Mouse (Mus musculus): Measurements from ENCODE around the gene Insrr. TPM values are rescaled to one million over a fixed set of nuclear protein-coding genes. Genes with fewer than 3 reads are reported as not detected.
A peak's percentile ranks its signal among the peaks of the same experiment; 100 is the strongest.

Insrr gene
- total RNA-seq, 2 experiments from 2014 or later: 0.54 to 0.72 TPM

DNA sequence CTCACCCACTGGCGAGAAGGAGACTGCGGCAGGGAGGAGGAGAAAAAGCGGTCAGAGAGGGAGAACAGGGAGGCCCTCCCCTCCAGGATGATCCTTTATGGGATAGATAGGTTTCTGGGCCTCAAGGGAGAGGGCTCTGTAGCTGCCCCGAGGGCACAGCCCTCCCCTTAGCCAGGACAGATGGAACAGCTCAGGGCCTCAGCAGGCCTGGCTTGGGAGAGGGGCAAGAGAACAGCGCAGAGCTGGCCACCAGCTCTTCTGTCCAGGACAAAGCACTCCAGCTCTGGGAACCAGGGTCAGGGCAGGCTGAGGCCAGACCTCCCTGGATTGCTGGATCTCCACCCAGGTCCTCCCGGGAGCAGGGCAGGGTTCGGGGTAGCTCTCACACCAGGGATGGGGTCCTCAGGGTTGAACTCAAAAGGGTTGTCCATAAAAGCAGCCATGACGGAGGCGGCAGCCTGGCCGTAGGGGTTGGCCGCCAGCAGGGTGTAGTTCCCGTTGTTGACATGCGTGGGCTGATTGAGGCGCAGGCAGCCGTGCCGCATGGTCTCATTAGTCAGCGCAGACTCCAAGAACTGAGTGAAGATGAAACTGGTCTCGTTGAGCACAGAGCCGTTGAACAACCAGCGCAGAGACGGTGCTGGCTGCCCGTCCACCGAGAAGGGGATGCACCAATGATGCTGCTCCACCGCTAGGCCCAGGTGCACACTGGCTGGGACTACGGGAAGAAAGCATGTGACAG lies 13.3 kb upstream of the Insrr start:
- no peak overlapping the region for H3K27ac ChIP-seq
- no peak overlapping the region for H3K4me3 ChIP-seq
- DNase-seq (ENCODE audit: extremely low spot score in 1 of 2, low spot score in 2 of 2): no peak

DNA sequence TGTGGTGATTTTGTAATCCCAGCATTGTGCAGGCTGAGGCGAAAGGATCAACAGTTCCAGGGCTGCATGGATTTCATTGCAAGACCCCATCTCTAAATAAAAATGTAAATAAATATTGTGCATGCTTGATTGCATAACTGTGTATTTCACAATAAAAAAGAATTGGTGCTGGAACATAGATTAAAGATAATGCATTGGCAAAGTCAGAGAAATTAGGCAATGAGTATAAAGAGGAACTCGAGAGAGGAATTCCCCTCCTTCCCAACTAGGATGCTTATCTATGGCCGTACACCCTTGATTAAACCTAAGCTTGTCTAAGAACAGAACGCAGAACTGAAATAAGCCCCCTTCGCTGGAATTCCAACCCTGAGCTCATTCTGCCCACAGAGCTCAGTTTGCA lies 11.6 kb upstream of the Insrr start:
- intact Hi-C loops (cut with DNase I): no loop called here
- H3K4me3 ChIP-seq: no peak overlapping the region
- H3K27ac ChIP-seq: no peak overlapping the region
- TF ChIP-seq CTCF (IDR thresholded peaks at IDR 0.05): no peak
- no peak for DNase-seq (ENCODE audit: extremely low spot score in 1 of 2, low spot score in 2 of 2)

More for the DNA sequence above, 13.3 kb upstream of the Insrr start:
- TF ChIP-seq CTCF (IDR thresholded peaks at IDR 0.05): no peak
- intact Hi-C loops (cut with DNase I): no loop called here

DNA sequence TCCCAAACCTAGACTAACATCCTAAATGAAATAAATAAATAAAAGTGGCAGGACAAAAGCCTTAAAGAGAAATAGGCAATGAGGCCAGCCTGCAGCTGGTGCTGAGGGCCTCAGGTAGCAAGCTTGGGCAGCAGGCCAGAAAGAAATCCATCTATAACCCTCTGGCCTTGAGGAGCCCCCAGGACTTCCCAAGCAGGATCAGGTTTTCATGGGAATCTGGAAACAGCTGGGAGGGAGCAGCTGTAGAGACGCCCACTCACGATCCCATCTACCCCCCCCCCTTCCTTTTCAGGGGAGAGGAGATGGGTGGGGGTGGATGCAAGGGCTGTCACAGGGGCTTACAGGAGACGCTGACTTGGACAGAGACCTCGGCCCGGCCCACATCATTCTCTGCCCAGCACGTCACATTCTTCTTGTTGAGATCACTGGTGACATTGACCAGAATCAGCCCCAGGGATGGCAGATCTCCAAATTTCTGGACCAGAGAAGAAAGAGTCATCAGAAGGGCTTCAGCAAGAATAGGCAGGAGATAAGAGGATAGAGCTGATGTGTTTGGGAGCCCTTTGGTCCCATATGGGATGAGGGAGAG lies 11.0 kb upstream of the Insrr start:
- DNase-seq (ENCODE audit: extremely low spot score in 1 of 2, low spot score in 2 of 2): no peak
- H3K27ac ChIP-seq: no peak overlapping the region
- no peak overlapping the region for H3K4me3 ChIP-seq
- no peak for TF ChIP-seq CTCF (IDR thresholded peaks at IDR 0.05)
- intact Hi-C loops (cut with DNase I): no loop called here

DNA sequence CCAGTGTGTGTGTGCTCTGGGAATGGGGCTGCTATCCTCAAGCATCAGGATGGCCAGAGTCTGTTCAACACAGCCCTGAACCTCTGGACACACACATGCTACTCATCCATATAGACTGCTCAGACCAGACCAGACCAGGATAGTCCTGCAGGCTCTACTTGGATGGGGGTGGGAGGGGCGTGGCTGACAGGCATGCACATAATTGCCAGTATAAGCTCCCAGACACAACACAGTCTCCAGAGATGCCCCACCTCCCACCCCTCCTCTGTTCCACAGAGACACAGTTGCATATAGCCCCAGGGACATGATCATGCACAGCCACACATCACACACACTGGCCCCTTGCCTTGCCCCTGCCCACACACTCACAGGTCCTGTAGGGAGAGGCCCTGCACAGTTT lies 7.5 kb upstream of the Insrr start:
- H3K27ac ChIP-seq: no peak overlapping the region
- no peak overlapping the region for H3K4me3 ChIP-seq
- no peak for DNase-seq (ENCODE audit: extremely low spot score in 1 of 2, low spot score in 2 of 2)
- TF ChIP-seq CTCF (IDR thresholded peaks at IDR 0.05): no peak
- intact Hi-C loops (cut with DNase I): no loop called here

DNA sequence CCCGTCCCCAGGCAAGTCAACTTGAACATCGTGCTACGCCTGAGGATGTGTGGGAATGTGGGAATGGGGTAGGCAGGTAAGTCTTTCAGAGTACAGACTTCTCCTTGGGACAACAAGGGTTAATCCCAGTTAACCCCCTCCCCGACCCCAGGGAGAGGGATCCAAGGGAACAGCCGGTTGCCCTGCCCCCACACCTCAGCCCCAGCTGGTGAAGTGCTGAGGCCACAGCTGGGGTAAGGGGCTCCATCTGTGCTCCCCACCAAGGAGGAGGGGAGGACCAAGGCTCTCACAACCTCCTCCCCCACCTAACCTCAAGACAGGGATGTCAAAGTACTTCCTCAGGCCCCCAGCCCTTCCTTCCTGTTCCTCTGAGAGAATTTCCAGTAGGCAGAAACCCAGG lies 7.0 kb upstream of the Insrr start:
- intact Hi-C loops (cut with DNase I): no loop called here
- no peak for TF ChIP-seq CTCF (IDR thresholded peaks at IDR 0.05)
- DNase-seq (ENCODE audit: extremely low spot score in 1 of 2, low spot score in 2 of 2): no peak

DNA sequence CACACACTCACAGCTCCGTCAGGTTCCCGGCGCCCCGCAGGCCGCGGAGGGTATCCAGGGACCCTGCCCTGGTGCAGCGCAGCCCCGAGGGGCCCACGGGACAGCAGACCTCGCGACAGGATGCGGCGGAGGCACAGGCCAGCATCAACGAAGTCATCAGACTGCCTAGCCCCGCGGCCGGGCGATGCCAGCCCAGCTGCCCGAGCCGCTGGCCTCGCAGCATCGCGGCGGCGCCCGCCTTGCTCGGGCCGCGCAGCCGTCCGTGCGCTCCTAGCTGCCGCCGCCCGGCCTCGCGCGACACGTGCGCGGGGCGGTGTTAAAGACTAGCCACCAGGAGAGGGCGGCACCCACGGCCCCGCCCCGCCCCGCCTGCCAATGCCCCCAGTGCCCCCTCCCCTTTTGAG lies 1.8 kb upstream of the Insrr start, which contains the start of gene Ntrk1:
Gene Ntrk1 (minus strand): TSS at position 241 of the 404 bp plus-strand sequence.
- no peak within 1 kb of the TSS for H3K27ac ChIP-seq
- no peak for DNase-seq (ENCODE audit: extremely low spot score in 1 of 2, low spot score in 2 of 2)
- no peak within 1 kb of the TSS for H3K4me3 ChIP-seq
- intact Hi-C loops (cut with DNase I): loop anchor here (1.0 to 2.0 kb wide), 2 partner anchors 21 to 66 kb away; no protein-coding TSS in a partner anchor
- no peak for TF ChIP-seq CTCF (IDR thresholded peaks at IDR 0.05)

More for the DNA sequence above, 7.0 kb upstream of the Insrr start:
- H3K4me3 ChIP-seq: no peak overlapping the region
- no peak overlapping the region for H3K27ac ChIP-seq

DNA sequence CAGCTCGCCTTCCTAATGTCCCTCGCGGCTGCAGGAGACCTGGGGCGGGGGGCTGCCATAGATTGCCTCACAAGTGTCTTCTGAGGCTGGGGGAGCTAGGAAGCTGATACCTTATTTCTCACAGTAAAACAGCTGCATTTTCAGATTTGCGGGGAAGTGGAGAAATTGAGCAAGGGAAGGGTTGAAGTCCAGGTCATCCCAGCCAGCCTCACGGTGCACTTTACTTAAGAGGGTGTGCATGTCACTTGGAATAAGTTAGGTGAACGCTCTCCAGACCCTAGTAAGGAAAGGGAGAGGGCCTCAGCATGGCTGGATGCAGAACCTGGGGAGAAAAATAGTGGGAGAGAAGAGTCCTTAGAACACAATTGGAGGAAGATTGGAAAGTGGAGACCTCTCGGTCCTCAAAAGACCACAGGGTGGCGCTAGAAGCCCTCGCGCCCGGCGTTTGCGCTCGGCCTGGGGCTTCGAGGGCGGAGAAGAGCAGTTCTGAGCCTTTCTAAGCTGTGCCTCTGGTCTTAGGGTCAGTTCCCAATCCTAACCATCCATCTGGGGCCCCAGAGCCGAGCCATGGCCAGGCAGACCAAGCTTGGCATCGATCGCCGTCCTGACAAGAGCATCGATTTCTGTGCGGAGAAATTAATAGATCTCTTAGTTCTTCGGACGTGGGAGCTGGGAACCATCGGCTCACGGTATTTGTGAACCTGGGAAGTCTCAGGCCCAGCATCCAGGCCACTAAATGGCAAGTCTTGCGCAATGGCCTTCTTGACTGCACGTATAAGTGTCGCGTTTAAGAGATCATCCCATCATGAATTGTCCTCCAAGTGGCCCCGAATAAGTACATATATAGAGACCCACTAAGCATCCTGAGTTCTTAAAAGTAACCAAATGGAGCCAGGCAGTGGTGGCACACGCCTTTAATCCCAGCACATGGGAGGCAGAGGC lies 1.1 kb upstream of the Insrr start:
- H3K27ac ChIP-seq: no peak overlapping the region
- peak; percentile 77 for TF ChIP-seq CTCF (IDR thresholded peaks at IDR 0.05)
- intact Hi-C loops (cut with DNase I): loop anchor here (1.0 to 2.0 kb wide), 2 partner anchors 21 to 65 kb away; no protein-coding TSS in a partner anchor
- peak; percentile 23 to 50 for DNase-seq (ENCODE audit: extremely low spot score in 1 of 2, low spot score in 2 of 2)
- no peak overlapping the region for H3K4me3 ChIP-seq

DNA sequence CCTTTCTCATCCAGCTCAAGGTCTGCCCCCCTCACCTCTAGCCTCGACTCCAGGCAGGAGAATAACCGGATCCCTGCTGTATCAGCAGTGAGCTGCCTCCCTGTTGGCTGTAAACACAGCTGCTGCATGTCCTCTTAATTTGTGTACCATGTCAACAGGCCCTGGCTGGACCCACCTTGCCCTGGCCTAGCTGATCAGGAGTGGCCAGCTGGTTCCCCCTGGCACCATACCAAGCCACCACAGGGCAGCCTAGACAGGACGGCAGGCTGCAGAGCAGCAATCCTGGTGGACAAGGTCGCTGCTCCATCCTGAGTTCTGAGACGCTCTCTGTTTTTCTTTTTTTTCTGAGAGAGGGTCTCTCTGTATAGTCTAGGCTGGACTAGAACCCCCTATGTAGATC lies 4.9 kb downstream of the Insrr start:
- intact Hi-C loops (cut with DNase I): no loop called here
- H3K27ac ChIP-seq: no peak overlapping the region
- TF ChIP-seq CTCF (IDR thresholded peaks at IDR 0.05): no peak
- H3K4me3 ChIP-seq: no peak overlapping the region
- DNase-seq (ENCODE audit: extremely low spot score in 1 of 2, low spot score in 2 of 2): no peak

DNA sequence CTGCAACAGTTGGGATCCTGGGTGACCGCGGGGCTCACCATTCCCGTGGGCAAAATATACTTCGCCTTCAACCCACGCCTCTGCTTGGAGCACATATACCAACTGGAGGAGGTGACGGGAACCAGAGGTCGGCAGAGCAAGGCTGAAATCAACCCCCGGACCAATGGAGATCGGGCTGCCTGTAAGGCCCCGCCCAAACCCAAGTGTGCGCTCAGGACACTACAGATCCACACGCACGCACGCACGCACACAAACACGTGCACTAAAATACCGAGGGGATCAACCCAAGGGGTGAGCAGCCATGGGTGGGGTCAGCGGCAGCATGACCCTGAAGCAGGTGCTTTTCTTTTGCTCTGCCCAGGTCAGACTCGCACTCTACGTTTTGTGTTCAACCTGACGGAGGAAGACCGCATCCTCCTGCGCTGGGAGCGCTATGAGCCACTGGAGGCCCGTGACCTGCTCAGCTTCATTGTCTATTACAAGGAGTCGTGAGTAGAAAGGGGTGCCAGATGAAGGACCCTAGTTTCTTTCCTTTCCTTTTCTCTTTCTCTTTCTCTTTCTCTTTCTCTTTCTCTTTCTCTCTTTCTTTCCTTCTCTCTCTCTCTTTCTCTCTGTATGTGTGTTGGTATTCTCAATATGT lies 7.4 kb downstream of the Insrr start:
- no peak for TF ChIP-seq CTCF (IDR thresholded peaks at IDR 0.05)
- Histone ChIP-seq H3K4me3 (no peak overlapping the region), H3K27ac (no peak overlapping the region)
- intact Hi-C loops (cut with DNase I): no loop called here
- DNase-seq (ENCODE audit: extremely low spot score in 1 of 2, low spot score in 2 of 2): no peak

DNA sequence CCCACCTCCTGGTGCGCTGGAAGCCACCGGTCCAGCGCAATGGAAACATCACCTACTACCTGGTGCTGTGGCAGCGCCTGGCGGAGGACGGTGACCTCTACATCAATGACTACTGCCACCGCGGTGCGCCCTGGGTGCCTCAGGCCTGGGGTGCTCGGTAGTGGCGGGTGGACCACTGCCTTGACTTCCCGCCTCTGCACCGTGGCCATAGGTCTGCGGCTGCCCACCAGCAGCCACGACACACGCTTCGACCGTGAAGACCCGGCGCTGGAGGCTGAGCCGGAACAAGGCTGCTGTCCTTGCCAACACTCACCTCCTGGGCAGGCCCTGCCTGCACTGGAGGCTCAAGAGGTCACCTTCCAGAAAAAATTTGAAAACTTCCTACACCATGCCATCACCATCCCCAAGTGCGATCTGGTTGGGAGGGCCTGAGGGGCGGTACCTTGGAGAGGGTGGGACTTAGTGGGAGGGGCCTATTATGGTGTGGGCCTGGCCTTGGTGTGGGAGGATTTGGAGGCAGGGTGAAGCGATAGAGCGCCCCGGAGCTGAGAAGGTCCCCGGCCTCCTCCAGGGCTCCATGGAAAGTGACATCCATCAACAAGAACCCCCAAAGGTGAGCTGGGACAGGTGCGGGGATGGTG lies 12.7 kb downstream of the Insrr start:
- Histone ChIP-seq H3K27ac (no peak overlapping the region), H3K4me3 (no peak overlapping the region)
- intact Hi-C loops (cut with DNase I): no loop called here
- no peak for DNase-seq (ENCODE audit: extremely low spot score in 1 of 2, low spot score in 2 of 2)
- TF ChIP-seq CTCF (IDR thresholded peaks at IDR 0.05): no peak

DNA sequence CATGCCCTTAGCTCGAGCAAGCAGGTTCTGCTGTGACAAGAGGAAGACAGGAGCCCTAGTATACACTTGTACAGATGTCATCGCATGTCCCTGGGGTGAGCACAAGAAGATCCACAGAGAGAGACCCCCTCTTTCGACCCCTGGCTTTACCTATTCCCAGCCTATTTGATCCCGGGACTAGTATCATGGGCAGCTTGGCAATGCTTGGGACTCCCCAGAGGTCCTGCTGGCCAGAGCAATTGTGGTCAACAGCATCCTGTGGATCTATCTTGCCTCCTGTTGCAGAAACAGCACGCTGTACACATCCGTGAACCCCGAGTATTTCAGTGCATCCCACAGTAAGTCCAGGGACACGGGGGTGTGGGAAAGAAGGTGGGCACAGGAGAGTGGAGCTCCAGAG lies 14.5 kb downstream of the Insrr start:
- intact Hi-C loops (cut with DNase I): no loop called here
- Histone ChIP-seq H3K27ac (no peak overlapping the region), H3K4me3 (no peak overlapping the region)
- DNase-seq (ENCODE audit: extremely low spot score in 1 of 2, low spot score in 2 of 2): no peak
- no peak for TF ChIP-seq CTCF (IDR thresholded peaks at IDR 0.05)

Data from left cerebral cortex, adult 2 months (tissue).